Mouse (Mus musculus): Measurements from ENCODE around the gene Arl14.

DNA sequence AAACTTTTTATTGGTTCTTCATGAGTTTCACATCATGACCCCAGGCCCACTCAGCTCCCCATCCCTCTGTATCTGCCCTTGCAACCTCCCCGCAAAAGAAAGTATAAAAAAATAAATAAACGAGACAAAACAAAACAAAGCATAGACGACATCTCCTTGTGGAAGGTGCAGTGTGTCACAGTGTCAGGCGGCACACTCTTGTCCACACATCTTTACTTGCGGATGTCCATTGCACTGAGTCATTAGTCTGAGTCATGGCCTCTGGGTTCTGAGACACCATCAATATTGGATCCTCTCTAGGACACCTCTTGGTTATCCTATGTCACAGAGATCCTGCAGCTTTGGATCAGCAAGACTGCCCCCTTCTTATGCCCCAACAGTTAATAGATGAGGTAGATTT, 7.7 kb upstream of the Arl14 start:
- TF ChIP-seq ZNF384 (IDR thresholded peaks at IDR 0.05; ENCODE audit: low read depth, low read length) = no peak
- no peak for TF ChIP-seq MAFK (IDR thresholded peaks at IDR 0.05; ENCODE audit: insufficient read depth, low read depth, low read length)
- no peak for TF ChIP-seq ZC3H11A (IDR thresholded peaks at IDR 0.05; ENCODE audit: borderline replicate concordance, low read depth, low read length)
- no peak for TF ChIP-seq HCFC1 (IDR thresholded peaks at IDR 0.05; ENCODE audit: borderline replicate concordance, insufficient read depth, low read length)
- TF ChIP-seq CHD2 (IDR thresholded peaks at IDR 0.05; ENCODE audit: low read depth, low read length) = no peak

Measured in ES-E14 (cell line).